Mouse (Mus musculus) adipocyte (in vitro differentiated cells): ENCODE measurements around the gene Cyp2r1.
"Not testable (repeated sequence)": the region's sequence is repeated elsewhere in the genome, so short reads cannot be mapped to it uniquely, and the experiment has no call there.

Experiments
- DNase-seq: peaks from one replicate; pipeline ENCODE4 v3.0.0-alpha.2; 2016; ENCODE audit warnings: low spot score

Gene Cyp2r1

GRCm38 (mm10) chr7:114562531-114563241 is at the start of gene Cyp2r1:
Cyp2r1 (minus strand) TSS chr7:114562972.
- DNase-seq, result no peak

DNA sequence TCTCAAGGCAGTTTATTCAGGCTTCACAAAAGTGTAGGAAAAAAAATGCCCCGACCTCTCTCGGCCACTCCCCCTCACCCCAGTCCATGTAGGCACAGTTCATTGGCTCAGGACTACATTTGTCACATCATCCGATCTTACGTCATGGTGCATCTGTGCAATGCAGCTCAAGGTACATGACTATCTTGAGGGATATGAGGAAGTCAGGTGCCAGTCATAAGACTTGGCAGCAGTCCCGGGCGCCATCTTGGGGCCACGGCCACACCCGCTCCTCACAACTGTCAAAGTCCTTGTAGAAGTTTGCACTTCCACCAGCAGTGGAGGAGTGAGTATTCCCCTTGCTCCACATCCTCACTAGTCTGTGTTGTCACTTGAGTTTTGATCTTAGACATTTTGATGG is 31.6 kb upstream of the Cyp2r1 start:
- not testable (repeated sequence) for DNase-seq

DNA sequence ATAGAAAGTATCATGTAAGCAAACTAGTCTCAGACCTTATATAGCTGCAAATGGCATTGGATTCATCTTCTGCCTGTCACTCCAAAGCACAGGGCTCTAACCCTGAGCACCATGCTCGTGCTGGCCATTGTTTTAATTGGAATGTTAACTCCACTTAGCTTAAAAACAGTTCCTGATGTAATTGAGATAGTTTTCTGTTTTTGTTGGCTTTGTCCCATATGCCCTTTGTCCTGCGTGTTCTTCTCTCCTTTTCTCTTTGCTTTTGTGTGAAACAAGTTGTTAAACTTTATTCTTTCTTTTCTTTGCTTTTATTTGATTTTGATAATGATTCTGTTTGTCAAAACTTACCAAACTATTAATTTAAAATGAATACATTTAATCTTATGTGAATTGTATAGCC is 19.7 kb upstream of the Cyp2r1 start:
- no peak for DNase-seq

DNA sequence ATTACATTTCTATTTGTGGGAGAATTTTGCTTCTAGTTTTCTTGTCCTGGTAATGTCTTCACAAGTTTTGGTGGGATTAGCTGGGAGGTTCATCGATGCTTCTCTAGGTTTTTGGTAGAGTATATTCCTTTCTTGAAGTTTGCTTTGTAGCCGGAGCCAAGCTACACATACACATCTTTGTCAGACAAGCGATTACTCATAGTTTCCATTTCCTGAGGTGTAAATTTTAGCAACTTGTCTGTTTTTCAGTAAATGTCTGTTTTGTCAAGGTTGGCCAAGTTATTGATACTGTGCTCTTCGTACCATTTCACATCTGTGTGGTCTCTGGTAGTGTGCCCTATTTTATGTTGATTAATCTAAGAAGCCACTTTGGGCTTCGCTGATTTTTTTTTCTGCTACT is 18.4 kb upstream of the Cyp2r1 start:
- DNase-seq, result no peak

DNA sequence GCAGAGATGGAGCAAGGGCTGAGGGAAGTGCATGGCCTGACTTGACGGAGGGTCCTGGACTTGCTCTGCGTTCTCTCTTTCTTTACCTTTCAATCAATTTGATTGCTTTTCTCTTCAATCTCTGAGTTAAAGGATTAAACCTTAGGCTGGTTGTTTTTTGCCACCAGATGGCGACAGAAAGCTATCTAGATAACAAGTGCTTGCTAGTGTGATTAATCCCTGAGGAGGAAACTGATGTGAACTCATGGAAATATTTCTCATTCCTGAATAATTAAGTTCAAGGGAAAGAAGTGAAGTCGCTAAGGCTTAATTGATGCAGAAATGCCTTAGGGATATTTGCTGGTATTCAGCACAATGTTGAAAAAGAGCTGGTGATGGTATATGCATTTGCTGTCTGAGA is 17.7 kb upstream of the Cyp2r1 start:
- peak; percentile 68 for DNase-seq

DNA sequence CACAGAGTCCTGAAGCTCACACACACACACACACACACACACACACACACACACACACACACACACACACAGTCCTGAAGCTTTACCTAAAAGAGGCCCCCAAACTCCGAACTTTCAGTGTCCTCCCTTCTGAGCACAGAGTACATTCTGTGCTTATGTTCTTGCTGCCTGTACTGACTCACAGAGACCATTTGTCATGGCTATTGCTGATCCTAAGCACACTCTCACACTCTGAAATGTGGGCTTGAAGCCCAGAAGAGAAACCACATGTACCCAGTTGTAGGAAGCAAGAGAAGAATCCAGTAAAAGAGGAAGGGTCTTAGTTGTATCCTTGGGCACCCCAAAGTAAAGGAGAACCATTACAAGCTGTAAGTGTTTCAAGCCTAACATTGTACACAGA is 14.9 kb upstream of the Cyp2r1 start:
- DNase-seq, result peak; percentile 44

GRCm38 (mm10) chr7:114576931-114577330 is 14.2 kb upstream of the Cyp2r1 start:
- no peak for DNase-seq

DNA sequence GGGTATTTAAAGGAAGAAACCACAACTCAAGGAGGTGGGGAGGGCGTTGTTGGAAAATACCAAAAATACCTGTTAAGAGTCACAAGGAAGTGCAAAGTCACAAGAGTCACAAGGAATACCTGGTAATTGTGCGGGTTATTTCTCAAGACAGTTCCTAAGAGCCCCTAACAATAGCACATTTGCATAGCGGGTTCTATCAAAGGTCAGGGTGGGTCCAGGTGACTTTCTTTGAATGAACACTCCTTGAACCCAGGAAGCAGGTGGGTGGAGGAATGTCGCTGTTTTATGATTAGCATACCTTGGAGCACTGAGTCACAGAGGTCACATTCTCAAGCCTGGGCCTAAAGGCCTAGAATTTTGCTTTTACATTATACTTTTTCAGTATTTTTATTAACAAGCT is 11.1 kb upstream of the Cyp2r1 start:
- DNase-seq, result not testable (repeated sequence)

- no peak for DNase-seq
Observed at GRCm38 (mm10) chr7:114536179-114536578, 26.6 kb downstream of the Cyp2r1 start.

DNA sequence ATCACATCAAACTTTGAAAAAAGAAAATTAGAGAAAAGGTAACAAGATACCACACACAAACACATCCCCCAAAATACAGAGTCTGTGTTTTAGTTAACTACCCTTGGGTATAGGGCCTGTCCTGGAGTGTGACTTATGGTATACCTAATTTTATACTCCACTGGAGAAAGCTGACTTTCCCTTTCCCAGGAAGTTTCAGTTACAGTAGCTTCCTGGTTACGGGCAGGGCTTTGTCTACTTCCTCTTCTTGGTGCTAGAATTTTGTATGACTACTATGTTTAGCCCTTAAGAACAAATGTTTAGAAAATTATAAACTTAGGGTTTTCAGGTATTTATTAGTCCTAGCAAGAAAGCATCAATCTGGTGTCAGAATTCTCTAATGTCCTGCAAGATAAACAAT is 36.5 kb downstream of the Cyp2r1 start:
- no peak for DNase-seq

DNA sequence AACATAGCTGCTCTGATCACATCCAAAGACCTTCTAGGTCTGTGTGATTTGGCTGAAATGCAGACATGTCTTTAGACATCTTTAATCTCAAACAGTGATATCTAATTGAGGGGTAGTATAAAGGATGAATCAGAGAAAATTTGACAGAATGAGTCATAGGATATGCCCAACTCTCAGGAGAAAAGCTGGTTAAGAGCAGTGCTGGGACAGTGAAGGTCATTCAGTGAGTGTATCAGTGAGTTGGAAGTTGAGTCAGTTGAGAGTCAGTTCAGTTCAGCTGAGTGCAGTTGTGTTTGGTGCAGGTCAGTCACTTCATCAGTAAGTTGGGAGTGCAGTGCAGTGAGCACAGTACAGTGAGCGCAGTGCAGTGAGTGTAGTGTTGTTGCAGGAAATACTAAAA is 42.6 kb downstream of the Cyp2r1 start:
- DNase-seq, result no peak

DNA sequence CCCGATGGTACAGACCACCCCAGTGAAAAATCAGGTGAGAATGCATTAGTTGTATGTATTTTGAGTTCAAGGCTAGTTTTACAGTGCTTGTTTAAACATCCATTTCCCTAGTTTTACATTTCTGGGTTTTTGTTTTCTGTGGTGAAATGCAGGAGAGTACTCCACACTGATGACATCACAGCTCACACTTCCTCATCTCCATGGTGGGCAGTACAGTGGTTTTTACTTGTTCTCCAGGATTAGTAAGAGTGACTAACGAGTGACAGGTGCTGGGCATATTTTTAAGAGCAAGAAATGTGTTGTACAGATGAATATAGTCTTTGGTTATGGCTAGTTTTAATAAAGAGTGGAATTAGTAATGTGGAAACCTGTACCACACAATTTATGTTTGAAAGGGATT is 53.9 kb downstream of the Cyp2r1 start:
- DNase-seq, result no peak
